Mouse (Mus musculus): ENCODE data around the gene Asb8.

DNA sequence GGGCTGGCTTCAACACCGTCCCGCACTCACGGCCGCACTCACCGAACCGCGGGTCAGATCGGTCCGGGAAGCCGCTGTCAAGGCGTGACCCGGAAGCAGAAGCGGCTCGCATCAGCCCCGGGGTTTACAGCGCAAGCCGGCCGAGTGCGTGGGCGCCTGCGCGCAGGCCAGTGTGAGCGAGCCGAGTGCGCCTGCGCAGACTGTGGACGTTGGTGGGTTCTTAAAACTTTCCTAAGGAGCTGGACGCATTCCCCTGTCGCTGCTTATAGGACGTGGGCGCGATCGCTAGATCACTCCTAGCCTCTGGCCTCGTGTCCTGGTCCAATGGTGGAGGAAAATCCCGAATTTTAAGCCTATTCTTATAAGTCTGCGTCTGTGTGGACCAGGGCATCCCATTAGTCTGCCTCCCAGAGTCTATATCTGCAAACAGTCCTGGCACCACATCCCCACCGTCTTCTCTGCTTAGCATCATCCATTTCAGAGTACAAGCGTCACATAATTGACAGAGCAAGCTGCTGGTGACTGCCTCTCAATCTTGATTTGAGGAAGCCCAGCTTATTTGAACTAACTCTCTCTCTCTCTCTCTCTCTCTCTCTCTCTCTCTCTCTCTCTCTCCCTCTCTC, 19.8 kb downstream of the Asb8 start:
- TF ChIP-seq CTCF (IDR thresholded peaks at IDR 0.05; ENCODE audit: borderline replicate concordance, control insufficient read depth, extremely low read depth, insufficient read depth, low read length, poor library complexity), result 0 out of 2 replicates have a peak, but pooled peaks have one; percentile 35
- TF ChIP-seq POLR2A (IDR thresholded peaks at IDR 0.05; ENCODE audit: control insufficient read depth, extremely low read depth, insufficient read depth, low read length, poor library complexity), result peak; percentile 58; the same call in 1 of the 2 replicates
